Mouse (Mus musculus) G1E (cell line): Measurements from ENCODE around the gene Ier3. TPM values are rescaled to one million over a fixed set of nuclear protein-coding genes. Genes with fewer than 3 reads are reported as not detected.

ENCODE experiments used
- ATAC-seq: 2 replicates; pipeline ENCODE4 v1.8.0; 2016; ENCODE audit warnings: mild to moderate bottlenecking; ENCODE audit not compliant: insufficient number of reproducible peaks, poor library complexity, low FRiP score, severe bottlenecking; ENCODE audit errors: extremely low read depth
- DNase-seq: peaks from one replicate; pipeline ENCODE4 v3.0.0; 2012; ENCODE audit warnings: low spot score
- H3K27me3 ChIP-seq: 2 replicates; pipeline ENCODE4 v1.6.1; 2012; ENCODE audit warnings: mild to moderate bottlenecking, low read length, inconsistent platforms; ENCODE audit not compliant: insufficient read depth
- H3K36me3 ChIP-seq: replicated peaks from 2 replicates; pipeline ENCODE3; 2012; ENCODE audit warnings: mild to moderate bottlenecking, inconsistent platforms
- H3K4me1 ChIP-seq: 2 replicates; pipeline ENCODE4 v1.6.1; 2012; ENCODE audit warnings: low read depth, low read length, inconsistent platforms, mixed read lengths; ENCODE audit not compliant: insufficient read depth
- H3K4me3 ChIP-seq: 2 replicates; pipeline ENCODE4 v1.5.1; 2012; ENCODE audit warnings: low read depth, mild to moderate bottlenecking, inconsistent platforms, low read length, moderate library complexity, mixed read lengths
- H3K9me3 ChIP-seq: replicated peaks from 2 replicates; pipeline ENCODE4 v1.6.1; 2012; ENCODE audit warnings: inconsistent platforms
- CTCF ChIP-seq: IDR thresholded peaks from 2 replicates; pipeline ENCODE4 v1.5.1; 2012; ENCODE audit warnings: low read depth, low read length, inconsistent platforms, mixed read lengths
- GATA1 ChIP-seq: IDR thresholded peaks from 2 replicates; pipeline ENCODE4 v1.6.1; 2012; ENCODE audit warnings: borderline replicate concordance, low read length, inconsistent platforms, mixed read lengths
- GATA2 ChIP-seq: IDR thresholded peaks from 2 replicates; pipeline ENCODE4 v1.6.1; 2012; ENCODE audit warnings: low read depth, low read length, inconsistent platforms, borderline replicate concordance
- POLR2AphosphoS5 ChIP-seq: IDR thresholded peaks from 2 replicates; pipeline ENCODE4 v1.6.1; 2012; ENCODE audit warnings: low read depth, low read length, inconsistent platforms; ENCODE audit not compliant: insufficient replicate concordance
- TAL1 ChIP-seq: conservative IDR thresholded peaks from 2 replicates; pipeline ENCODE4 v1.6.1; 2012; ENCODE audit warnings: low read depth, low read length, inconsistent platforms, mixed read lengths
- polyA plus RNA-seq: library from polyadenylated mRNA; stranded (reverse); fragments of >175 nt; gene quantifications from 2 replicates; pipeline ENCODE4 v1.2.3, GENCODE M21; 2012
- total RNA-seq, 2 experiments: library from RNA; stranded (forward) in 1 of 2; stranded (reverse) in 1 of 2; fragments of 200-1000 nt in 1 of 2; fragments of >200 nt in 1 of 2; fragmentation: Nextera tagmentation in 1 of 2; gene quantifications; 2 replicates each; pipeline ENCODE4 v1.2.3; 2014 to 2017

Ier3 gene
- total RNA-seq (2014; fragmentation: Nextera tagmentation) (13.7 and 21.4 TPM in 2 replicates), total RNA-seq (2017) (49.5 and 61.2 TPM in 2 replicates), polyA plus RNA-seq (33.5 and 39.8 TPM in 2 replicates)

DNA sequence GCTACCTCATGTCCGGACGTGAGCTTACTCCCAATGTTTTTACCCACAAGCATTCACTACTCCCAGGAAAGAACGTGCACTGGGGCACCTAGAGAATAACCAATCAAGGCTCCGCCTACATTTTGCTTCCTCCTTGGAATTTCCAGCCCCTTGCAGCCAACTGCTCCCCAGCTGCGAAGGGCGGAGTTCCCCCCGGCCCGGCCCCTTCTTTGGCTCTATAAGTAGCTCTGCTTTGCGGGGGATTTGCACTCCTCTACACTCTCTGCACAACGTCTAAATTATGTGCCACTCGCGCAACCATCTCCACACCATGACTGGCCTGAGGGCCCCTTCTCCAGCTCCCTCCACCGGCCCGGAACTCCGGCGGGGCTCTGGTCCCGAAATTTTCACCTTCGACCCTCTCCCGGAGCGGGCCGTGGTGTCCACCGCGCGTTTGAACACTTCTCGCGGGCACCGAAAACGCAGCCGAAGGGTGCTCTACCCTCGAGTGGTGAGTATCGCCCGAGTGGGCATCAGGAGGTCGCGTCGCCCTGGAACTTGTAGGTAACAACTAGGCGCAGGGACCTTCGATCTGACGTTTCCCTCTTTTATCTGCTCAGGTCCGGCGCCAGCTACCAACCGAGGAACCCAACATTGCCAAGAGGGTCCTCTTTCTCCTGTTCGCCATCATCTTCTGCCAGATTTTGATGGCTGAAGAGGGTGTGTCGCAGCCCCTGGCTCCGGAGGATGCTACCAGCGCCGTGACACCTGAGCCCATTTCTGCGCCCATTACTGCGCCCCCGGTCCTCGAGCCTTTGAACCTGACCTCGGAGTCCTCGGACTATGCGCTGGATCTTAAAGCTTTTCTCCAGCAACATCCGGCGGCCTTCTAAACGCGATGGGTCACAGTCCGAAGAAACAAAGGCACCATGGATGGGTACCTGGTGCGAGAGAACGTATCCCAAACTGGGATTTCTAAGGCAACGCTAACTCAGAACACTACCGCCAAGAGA is at the start of gene Ier3:
Gene Ier3, plus strand, starts transcription at position 246 of the 992 bp plus-strand sequence.
- Histone ChIP-seq H3K27me3 (no peaks in the 10 kb centered on the region), H3K4me3 (peak within 1 kb of the TSS; percentile 87), H3K9me3 (peaks cover 8% of the 10 kb centered on the region), H3K4me1 (peaks cover 65% of the 10 kb centered on the region), H3K36me3 (peaks cover 32% of the 10 kb centered on the region)
- DNase-seq (peak; percentile 71), ATAC-seq (0 out of 2 replicates have a peak, but pooled peaks have one; percentile 17)
- TF ChIP-seq POLR2AphosphoS5 (peak; percentile 92), GATA1 (no peak), CTCF (no peak), GATA2 (no peak), TAL1 (no peak)

DNA sequence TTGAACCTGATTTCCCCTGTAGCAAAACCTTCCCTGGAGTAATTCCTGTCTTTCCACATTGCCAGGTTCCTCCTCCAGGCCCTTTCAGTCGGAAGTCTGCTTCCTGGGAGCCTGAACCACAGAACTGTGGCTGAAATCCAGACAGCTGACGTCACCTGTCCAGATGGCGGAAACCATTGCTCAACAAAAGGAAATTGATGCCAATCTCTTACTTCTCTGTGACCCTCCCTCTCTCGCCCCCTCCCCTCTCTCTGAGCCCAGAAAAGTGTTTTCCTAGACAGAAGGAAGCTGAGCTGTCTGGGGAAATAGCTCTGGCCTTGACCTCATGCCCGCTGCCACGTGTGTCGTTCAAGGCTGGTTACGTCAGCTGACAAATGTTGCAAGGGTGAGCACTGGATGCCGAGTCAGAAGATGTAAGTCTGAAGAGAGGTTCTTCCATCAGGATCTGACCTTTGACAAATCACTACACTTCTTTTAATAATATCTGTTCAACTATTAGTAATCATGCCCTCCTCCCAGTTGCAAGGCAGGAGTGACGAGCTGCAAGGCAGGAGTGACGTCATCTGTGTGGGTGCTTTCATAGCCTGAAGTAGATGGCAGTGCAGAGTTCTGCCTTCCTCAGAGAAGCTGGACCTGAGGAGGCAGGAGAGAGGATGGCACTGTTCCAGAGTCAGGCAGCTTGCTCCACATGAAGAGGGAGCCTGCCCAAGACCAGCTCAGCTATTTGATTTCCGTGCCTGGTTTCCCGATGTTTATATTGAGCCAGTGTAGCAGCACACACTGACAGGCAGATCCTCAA is 44.5 kb upstream of the Ier3 start:
- no peaks in the 10 kb centered on the region for H3K9me3 ChIP-seq
- TF ChIP-seq GATA2 (no peak), POLR2AphosphoS5 (no peak), GATA1 (no peak), CTCF (no peak), TAL1 (no peak)
- H3K4me3 ChIP-seq = no peak overlapping the region
- no peaks in the 10 kb centered on the region for H3K36me3 ChIP-seq
- peaks cover 32% of the 10 kb centered on the region for H3K4me1 ChIP-seq
- peaks cover 15% of the 10 kb centered on the region for H3K27me3 ChIP-seq
- DNase-seq = no peak
- no peak for ATAC-seq

DNA sequence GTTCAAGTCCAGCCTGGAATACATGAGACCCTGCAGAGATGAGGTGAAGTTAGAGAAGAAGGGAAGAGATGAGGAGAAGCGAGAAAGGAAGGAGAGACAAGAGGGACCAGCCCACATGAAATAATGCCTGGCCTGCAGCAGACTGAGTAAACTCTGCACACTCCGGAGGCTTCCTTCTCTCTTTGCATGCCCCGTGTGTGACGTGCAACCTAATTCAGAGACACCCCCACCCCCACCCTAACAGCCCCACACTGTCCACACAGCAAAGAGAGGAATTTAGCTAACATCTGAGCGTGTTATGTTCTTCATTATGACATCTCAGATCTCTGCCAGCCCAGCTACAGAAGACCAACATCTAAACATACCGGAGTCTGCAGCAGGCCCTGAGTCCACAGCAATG is 42.5 kb upstream of the Ier3 start:
- Histone ChIP-seq H3K4me1 (peaks cover 37% of the 10 kb centered on the region), H3K27me3 (peaks cover 11% of the 10 kb centered on the region), H3K36me3 (no peaks in the 10 kb centered on the region), H3K9me3 (no peaks in the 10 kb centered on the region), H3K4me3 (no peak overlapping the region)
- no peak for DNase-seq
- ATAC-seq = no peak
- TF ChIP-seq TAL1 = no peak

DNA sequence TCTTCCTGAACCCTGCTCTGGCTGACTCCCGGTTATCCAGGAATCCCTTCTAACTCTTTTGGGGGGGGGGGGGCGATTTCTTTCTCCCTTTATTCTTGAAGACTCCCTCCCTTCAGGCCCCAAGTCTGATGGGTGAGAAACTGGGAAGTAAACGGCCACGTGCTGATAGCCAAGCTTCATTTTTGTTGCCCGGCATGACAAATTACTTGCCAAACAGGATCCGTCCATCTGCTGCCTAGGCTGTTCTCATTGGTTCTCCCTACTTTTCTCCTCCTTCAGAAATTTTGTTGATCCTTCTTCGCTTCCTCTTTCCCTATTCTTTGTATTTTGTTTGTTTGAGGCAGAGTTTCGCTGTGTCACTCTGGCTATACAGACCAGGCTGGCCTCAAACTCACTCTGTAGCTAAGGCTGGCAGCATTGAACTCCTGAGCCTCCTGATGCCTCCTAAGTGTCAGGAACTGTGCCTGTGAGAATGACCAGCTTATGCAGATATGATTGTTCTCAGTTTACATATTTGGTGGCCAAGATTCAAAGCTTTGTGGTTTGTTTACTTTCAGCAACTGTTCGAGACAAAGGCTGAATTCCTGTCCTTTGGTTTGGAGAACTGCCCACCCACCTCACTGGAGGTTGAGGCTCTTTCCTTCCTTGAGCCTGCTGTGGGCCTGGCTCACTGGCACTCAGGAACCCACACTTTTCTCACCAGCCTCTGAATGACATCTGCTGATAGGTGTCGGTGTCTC is 41.8 kb upstream of the Ier3 start:
- peaks cover 39% of the 10 kb centered on the region for H3K4me1 ChIP-seq
- TF ChIP-seq GATA2 (no peak), CTCF (no peak), POLR2AphosphoS5 (no peak), TAL1 (no peak), GATA1 (no peak)

DNA sequence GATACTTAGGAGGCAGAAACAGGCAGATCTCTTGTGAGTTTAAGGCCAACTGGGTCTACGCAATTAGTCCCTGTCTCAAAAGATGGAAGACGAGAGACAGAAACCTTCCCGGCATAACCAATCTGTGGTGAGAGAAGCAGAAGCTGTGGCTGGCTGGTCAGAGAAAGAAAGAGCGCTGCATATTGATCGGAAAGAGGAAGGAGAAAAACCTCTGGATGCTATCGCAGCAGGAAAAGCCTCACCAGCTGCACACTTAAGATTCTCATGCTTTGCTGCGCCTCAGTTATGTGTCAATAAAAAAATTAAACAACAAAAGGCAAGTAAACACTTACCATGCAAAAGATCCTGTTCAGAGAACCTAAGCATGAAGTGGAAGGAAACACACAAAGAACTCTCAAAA is 41.1 kb upstream of the Ier3 start:
- Histone ChIP-seq H3K4me1 (peaks cover 45% of the 10 kb centered on the region), H3K9me3 (no peaks in the 10 kb centered on the region), H3K27me3 (peaks cover 5% of the 10 kb centered on the region; the same call in 1 of the 2 replicates), H3K36me3 (no peaks in the 10 kb centered on the region), H3K4me3 (no peak overlapping the region)
- no peak for DNase-seq
- no peak for TF ChIP-seq GATA1
- TF ChIP-seq POLR2AphosphoS5 = no peak
- TF ChIP-seq GATA2 = no peak
- no peak for TF ChIP-seq CTCF
- no peak for TF ChIP-seq TAL1
- no peak for ATAC-seq

More for the DNA sequence above, 41.8 kb upstream of the Ier3 start:
- Histone ChIP-seq H3K36me3 (no peaks in the 10 kb centered on the region), H3K9me3 (no peaks in the 10 kb centered on the region), H3K27me3 (peaks cover 5% of the 10 kb centered on the region; the same call in 1 of the 2 replicates), H3K4me3 (no peak overlapping the region)
- DNase-seq (no peak), ATAC-seq (no peak)
